Mouse (Mus musculus) thymus, postnatal 4 days (tissue): ENCODE results near the gene Pou1f1.

Experiments
- DNase-seq: peaks from one replicate; pipeline ENCODE4 v3.0.0; 2021

The Pou1f1 gene

DNA sequence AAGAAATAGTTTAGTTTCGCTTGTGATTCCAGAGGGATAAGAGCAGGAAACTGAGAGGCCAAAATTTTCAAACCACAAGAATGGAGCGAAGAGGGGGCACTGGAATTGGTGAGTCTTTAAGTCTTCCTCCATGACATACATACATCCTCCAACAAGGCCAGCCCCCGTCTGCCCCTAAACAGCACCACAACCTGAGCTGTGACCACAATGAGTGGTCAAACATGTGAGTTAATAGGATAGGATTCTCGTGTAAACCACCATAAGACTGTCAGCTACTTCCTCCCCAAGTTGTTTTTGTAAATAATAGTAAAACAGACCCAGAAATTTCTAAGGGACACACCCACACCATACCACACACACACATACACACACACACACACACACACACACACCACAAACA is 48.5 kb downstream of the Pou1f1 start:
- DNase-seq: no peak

DNA sequence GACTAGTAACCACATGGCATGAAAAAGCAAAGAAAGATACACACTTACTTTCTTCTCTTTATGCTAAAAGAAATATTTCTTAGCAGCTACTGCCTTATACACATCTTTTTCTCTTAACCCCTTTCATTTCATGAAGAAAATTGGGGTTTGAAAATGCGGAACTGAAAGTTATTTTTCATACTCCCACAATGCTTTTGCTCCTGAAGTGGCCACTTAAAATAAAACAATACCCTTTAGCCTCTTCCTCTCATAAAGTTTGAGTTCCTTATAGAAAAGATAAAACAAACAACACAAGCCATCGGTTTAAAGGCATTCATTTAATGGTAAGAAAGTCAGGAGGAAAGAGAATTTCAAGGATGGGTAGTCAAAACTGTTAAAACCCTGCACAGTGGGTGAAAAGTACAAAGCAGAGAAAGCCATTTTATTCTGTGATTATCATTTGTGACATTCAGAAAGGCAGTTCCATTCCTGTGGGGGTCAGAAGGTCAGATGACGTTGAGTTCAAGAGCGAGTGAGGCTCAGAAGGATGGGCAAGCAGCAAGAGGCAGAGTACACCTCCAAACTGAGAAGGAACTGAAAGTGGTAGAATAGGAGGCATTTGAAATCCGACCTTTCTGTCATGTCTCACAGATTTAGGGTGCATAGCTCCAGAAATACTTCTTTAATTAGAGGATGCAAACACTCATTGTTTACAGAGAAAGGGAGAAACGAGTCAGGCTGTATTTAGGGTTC is 57.2 kb downstream of the Pou1f1 start:
- DNase-seq: no peak
